Mouse (Mus musculus): ENCODE data around the gene Cfi. TPM values are rescaled to one million over a fixed set of nuclear protein-coding genes. Genes with fewer than 3 reads are reported as not detected.

Cfi gene
- total RNA-seq, 2 experiments from 2014 or later = not detected

GRCm38 (mm10) chr3:129827691-129828090 lies 8.0 kb upstream of the Cfi start:
- no peak overlapping the region for H3K27ac ChIP-seq
- no peak for TF ChIP-seq CTCF (IDR thresholded peaks at IDR 0.05)
- intact Hi-C loops (cut with DNase I) = loop anchor here (10.0 kb wide), 1 partner anchor 103 kb away; no protein-coding TSS in a partner anchor
- DNase-seq = no peak
- no peak overlapping the region for H3K4me3 ChIP-seq

- Histone ChIP-seq H3K4me3 (peak overlapping the region; percentile 84), H3K27ac (peak overlapping the region; percentile 97)
- no peak for TF ChIP-seq CTCF (IDR thresholded peaks at IDR 0.05)
- intact Hi-C loops (cut with DNase I) = loop anchor here (2.0 to 5.0 kb wide), 3 partner anchors 48 to 902 kb away; partner anchors contain the start of genes Pla2g12a, Rpl34 and Sec24b
- DNase-seq = no peak
Observed at GRCm38 (mm10) chr3:129830626-129831025, 5.1 kb upstream of the Cfi start.

DNA sequence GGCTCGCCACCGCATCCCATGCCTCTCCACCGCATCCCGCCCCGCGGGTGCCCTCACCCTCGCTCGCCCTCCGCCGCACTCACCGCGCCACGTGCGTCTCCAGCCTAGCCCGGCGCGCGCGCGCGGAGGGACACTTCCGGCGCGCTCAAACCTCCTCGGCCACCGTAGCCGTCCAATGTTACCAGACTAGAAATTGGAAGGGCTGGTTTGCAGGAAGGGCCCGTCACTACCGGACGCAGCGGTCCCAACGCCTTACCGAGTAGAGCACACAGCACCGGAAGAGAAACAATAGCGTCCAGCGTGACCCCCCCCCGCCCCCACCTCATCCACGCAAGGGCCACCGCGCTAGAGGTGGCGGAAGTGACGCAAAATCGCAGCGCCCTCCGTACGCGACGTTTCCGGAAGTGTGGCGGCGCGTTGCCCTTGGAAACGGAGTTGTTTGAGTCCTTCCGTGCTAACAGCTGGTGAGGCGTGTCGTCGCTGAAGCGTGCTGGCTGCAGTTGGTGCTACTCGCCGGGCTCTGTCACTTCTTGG lies 4.6 kb upstream of the Cfi start, which contains the start of gene Gar1:
Gar1 (minus strand) TSS at position 362 of the 534 bp plus-strand sequence.
- TF ChIP-seq CTCF (IDR thresholded peaks at IDR 0.05) = no peak
- DNase-seq = peak; percentile 97
- peak within 1 kb of the TSS; percentile 84 for H3K4me3 ChIP-seq
- intact Hi-C loops (cut with DNase I) = loop anchor here (2.0 to 5.0 kb wide), 3 partner anchors 48 to 901 kb away; partner anchors contain the start of genes Pla2g12a, Rpl34 and Sec24b
- peak within 1 kb of the TSS; percentile 97 for H3K27ac ChIP-seq

DNA sequence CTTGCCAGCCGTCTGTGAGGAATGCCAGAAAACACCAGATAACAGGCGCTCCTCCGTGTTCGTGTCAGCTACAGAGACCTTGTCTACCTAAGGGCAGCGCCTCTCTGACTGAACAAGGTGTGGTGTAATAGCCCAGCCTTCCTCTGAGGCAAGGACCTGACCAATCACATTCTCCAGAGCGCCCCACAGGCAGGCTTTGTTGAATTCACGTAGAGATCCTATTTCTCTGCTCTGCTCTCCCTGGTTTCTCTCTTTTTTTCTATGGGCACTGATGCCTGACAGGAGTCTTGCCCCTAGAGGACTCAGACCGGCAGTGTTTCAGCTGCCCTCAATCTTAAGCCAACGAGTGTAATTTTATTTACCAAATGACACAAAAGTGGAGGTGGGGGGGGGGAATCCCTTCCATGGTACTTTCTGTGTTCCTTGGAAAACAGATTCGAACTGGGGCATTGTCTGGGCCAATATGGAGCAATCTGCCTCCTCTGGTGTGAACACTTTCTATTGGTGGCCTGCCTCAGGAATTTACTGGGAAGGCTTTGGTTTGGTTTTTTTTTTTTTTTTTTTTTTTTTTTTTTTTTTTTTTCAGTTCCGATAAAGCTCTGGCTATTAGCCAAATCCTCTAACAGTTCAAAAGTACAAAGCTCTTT lies 490 bp downstream of the Cfi start:
- no peak for TF ChIP-seq CTCF (IDR thresholded peaks at IDR 0.05)
- DNase-seq = no peak
- intact Hi-C loops (cut with DNase I) = no loop called here
- Histone ChIP-seq H3K4me3 (no peak overlapping the region), H3K27ac (no peak overlapping the region)

GRCm38 (mm10) chr3:129836965-129837364 lies 1.3 kb downstream of the Cfi start:
- Histone ChIP-seq H3K27ac (no peak overlapping the region), H3K4me3 (no peak overlapping the region)
- DNase-seq = no peak
- no peak for TF ChIP-seq CTCF (IDR thresholded peaks at IDR 0.05)
- intact Hi-C loops (cut with DNase I) = no loop called here

GRCm38 (mm10) chr3:129838017-129838416 lies 2.3 kb downstream of the Cfi start:
- DNase-seq = no peak
- H3K27ac ChIP-seq = no peak overlapping the region
- intact Hi-C loops (cut with DNase I) = no loop called here
- no peak for TF ChIP-seq CTCF (IDR thresholded peaks at IDR 0.05)
- H3K4me3 ChIP-seq = no peak overlapping the region

DNA sequence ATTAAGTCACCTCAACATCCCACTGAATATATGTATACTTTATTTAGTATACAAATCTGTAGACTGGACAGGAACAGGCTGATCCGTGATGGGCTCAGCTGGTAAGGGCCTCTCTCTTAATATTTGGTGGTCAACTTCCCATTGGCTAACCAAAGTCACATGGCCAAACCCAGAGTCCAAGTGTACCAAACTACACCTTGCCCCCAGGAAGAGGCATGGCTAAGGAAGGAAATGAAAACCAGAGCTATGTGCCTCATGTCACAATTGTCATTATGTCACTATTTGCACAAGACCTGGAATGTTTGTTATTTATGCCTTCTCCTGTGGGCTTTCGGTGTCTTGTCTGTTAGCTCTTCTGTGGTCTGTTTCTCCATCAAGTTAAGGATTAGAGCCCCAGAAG lies 10.2 kb downstream of the Cfi start:
- intact Hi-C loops (cut with DNase I) = no loop called here
- Histone ChIP-seq H3K27ac (no peak overlapping the region), H3K4me3 (no peak overlapping the region)
- no peak for DNase-seq
- no peak for TF ChIP-seq CTCF (IDR thresholded peaks at IDR 0.05)

DNA sequence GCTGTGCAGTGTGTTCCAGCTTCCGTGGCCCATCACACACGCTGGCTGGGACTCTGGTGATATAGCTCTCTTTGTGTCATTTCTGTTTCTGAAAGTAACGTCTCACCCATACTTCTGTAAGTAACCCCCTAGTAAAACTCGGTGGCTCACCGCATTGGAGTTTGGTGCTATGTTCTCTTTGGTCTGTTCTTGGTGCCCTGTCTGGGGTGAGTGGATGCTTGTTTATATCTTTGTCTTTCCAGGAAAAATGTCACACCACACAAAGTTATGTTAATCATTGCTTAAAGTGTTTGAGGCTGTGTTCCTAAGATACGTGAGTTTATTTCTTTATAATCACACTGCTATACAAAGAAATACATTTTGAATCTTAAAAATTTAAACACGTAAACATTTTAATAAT lies 11.2 kb downstream of the Cfi start:
- no peak for TF ChIP-seq CTCF (IDR thresholded peaks at IDR 0.05)
- Histone ChIP-seq H3K27ac (no peak overlapping the region), H3K4me3 (no peak overlapping the region)
- intact Hi-C loops (cut with DNase I) = no loop called here
- DNase-seq = no peak

GRCm38 (mm10) chr3:129862592-129862991 lies 26.9 kb downstream of the Cfi start:
- TF ChIP-seq CTCF (IDR thresholded peaks at IDR 0.05) = no peak
- DNase-seq = no peak
- H3K27ac ChIP-seq = no peak overlapping the region
- intact Hi-C loops (cut with DNase I) = loop anchor here (2.0 kb wide), 1 partner anchor 218 kb away; no protein-coding TSS in a partner anchor
- H3K4me3 ChIP-seq = no peak overlapping the region

DNA sequence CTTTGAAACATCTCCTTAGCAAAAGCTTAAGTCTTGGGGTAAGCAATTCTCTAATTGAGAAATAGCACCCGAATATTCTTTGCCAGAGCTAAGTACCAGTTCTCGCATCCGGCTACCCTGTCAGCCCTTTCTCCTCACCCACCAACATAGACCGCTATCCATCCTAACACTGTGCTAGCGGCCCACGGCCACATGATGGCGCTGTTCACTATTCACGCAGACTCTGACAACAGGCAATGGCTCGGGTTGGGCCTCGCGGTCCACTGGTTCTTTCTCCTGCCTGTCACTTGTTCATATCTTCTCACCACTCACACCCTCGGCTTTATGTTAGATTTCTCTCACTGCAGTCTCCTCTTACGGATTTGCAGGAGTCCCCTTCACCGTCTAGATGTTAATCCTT lies 28.0 kb downstream of the Cfi start:
- intact Hi-C loops (cut with DNase I) = loop anchor here (2.0 kb wide), 1 partner anchor 217 kb away; no protein-coding TSS in a partner anchor
- H3K4me3 ChIP-seq = no peak overlapping the region
- no peak overlapping the region for H3K27ac ChIP-seq
- peak; percentile 46 for DNase-seq
- peak; percentile 73 for TF ChIP-seq CTCF (IDR thresholded peaks at IDR 0.05)

- intact Hi-C loops (cut with DNase I) = loop anchor here (5.0 kb wide), 1 partner anchor 180 kb away; no protein-coding TSS in a partner anchor
- Histone ChIP-seq H3K27ac (no peak overlapping the region), H3K4me3 (no peak overlapping the region)
- no peak for TF ChIP-seq CTCF (IDR thresholded peaks at IDR 0.05)
- DNase-seq = no peak
Observed at GRCm38 (mm10) chr3:129877327-129877726, 41.6 kb downstream of the Cfi start.

DNA sequence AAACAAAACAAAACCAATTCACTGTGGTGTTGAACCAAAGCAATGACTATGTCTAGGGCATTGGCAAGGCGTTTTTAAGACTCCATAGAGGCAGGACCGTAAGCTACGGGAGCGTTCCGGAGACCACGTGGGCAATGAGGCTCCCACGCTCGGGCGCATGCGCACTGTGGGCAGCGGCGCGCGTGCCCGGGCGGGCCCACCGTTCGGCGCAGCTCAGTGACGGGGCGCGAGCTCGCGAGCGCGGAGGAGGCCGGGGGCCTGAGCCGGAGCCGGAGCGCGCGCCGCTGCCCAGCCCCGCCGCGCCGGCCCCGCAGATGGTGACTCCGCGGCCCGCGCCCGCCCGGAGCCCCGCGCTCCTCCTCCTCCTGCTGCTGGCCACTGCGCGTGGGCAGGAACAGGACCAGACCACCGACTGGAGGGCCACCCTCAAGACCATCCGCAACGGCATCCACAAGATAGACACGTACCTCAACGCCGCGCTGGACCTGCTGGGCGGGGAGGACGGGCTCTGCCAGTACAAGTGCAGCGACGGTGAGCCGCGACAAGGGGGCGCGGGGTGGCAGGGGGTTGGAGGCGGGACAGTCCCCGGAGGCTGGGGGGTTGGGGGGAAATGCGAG lies 42.8 kb downstream of the Cfi start, which contains the start of gene Pla2g12a:
Pla2g12a (plus strand) TSS at position 202 of the 617 bp plus-strand sequence.
- intact Hi-C loops (cut with DNase I) = loop anchor here (2.0 to 5.0 kb wide), 2 partner anchors 48 to 179 kb away; partner anchors contain the start of gene Gar1
- peak within 1 kb of the TSS; percentile 92 for H3K27ac ChIP-seq
- no peak for TF ChIP-seq CTCF (IDR thresholded peaks at IDR 0.05)
- peak; percentile 96 for DNase-seq
- H3K4me3 ChIP-seq = peak within 1 kb of the TSS; percentile 96

All from gastrocnemius, adult 2 months (tissue).